Mouse (Mus musculus): Measurements from ENCODE around the gene Pde10a. TPM values are rescaled to one million over a fixed set of nuclear protein-coding genes. Genes with fewer than 3 reads are reported as not detected.
A peak's percentile ranks its signal among the peaks of the same experiment; 100 is the strongest.

Pde10a gene
- polyA plus RNA-seq, 1 experiment from 2014 or later = 1.8 TPM

- no peak overlapping the region for H3K27ac ChIP-seq (ENCODE audit: low read depth, low read length)
- 87% methylated on average over 23 of the region's 23 CpGs for WGBS
- no peaks in the 10 kb centered on the region for H3K36me3 ChIP-seq (ENCODE audit: control insufficient read depth, insufficient read depth, low read length)
- no peak overlapping the region for H3K4me2 ChIP-seq
- ATAC-seq (replicated peaks; ENCODE audit: low FRiP score) (no peak), DNase-seq (ENCODE audit: low spot score) (no peak)
- no peaks in the 10 kb centered on the region; the same call in 1 of the 2 replicates for H3K4me1 ChIP-seq (replicated peaks; ENCODE audit: control insufficient read depth, insufficient read depth, low read length)
- no peak overlapping the region for H3K9ac ChIP-seq (ENCODE audit: low read depth, low read length)
- no peaks in the 10 kb centered on the region for H3K9me3 ChIP-seq (ENCODE audit: control insufficient read depth, low read length)
- no peaks in the 10 kb centered on the region for H3K27me3 ChIP-seq (replicated peaks; ENCODE audit: control insufficient read depth, insufficient read depth, low read length)
- H3K4me3 ChIP-seq (ENCODE audit: low read depth, low read length) = no peak overlapping the region
Measured at GRCm38 (mm10) chr17:8858636-8859421, 333.7 kb downstream of the Pde10a start.

GRCm38 (mm10) chr17:8859489-8859888 is 334.3 kb downstream of the Pde10a start:
- 68% methylated on average over 4 of the region's 4 CpGs for WGBS
- H3K27ac ChIP-seq (ENCODE audit: low read depth, low read length) = no peak overlapping the region
- H3K27me3 ChIP-seq (replicated peaks; ENCODE audit: control insufficient read depth, insufficient read depth, low read length) = no peaks in the 10 kb centered on the region
- no peak overlapping the region for H3K4me3 ChIP-seq (ENCODE audit: low read depth, low read length)
- no peak for DNase-seq (ENCODE audit: low spot score)
- H3K4me1 ChIP-seq (replicated peaks; ENCODE audit: control insufficient read depth, insufficient read depth, low read length) = no peaks in the 10 kb centered on the region; the same call in 1 of the 2 replicates
- no peaks in the 10 kb centered on the region for H3K9me3 ChIP-seq (ENCODE audit: control insufficient read depth, low read length)
- ATAC-seq (replicated peaks; ENCODE audit: low FRiP score) = no peak
- H3K9ac ChIP-seq (ENCODE audit: low read depth, low read length) = no peak overlapping the region
- no peak overlapping the region for H3K4me2 ChIP-seq
- no peaks in the 10 kb centered on the region for H3K36me3 ChIP-seq (ENCODE audit: control insufficient read depth, insufficient read depth, low read length)

GRCm38 (mm10) chr17:8864638-8865497 is 339.7 kb downstream of the Pde10a start:
- no peak for ATAC-seq (replicated peaks; ENCODE audit: low FRiP score)
- 62% methylated on average over 8 of the region's 8 CpGs for WGBS

GRCm38 (mm10) chr17:8867331-8868237 is 342.4 kb downstream of the Pde10a start:
- H3K27ac ChIP-seq (ENCODE audit: low read depth, low read length) = peak overlapping the region; percentile 58
- ATAC-seq (replicated peaks; ENCODE audit: low FRiP score) = peak; percentile 48; the same call in 1 of the 2 replicates

More at GRCm38 (mm10) chr17:8864638-8865497, 339.7 kb downstream of the Pde10a start:
- H3K4me3 ChIP-seq (ENCODE audit: low read depth, low read length) = no peak overlapping the region
- no peaks in the 10 kb centered on the region for H3K27me3 ChIP-seq (replicated peaks; ENCODE audit: control insufficient read depth, insufficient read depth, low read length)
- no peak overlapping the region for H3K4me2 ChIP-seq
- H3K4me1 ChIP-seq (replicated peaks; ENCODE audit: control insufficient read depth, insufficient read depth, low read length) = peaks cover 3% of the 10 kb centered on the region
- no peak for DNase-seq (ENCODE audit: low spot score)
- no peak overlapping the region for H3K27ac ChIP-seq (ENCODE audit: low read depth, low read length)
- no peaks in the 10 kb centered on the region for H3K36me3 ChIP-seq (ENCODE audit: control insufficient read depth, insufficient read depth, low read length)
- H3K9me3 ChIP-seq (ENCODE audit: control insufficient read depth, low read length) = no peaks in the 10 kb centered on the region
- H3K9ac ChIP-seq (ENCODE audit: low read depth, low read length) = no peak overlapping the region

DNA sequence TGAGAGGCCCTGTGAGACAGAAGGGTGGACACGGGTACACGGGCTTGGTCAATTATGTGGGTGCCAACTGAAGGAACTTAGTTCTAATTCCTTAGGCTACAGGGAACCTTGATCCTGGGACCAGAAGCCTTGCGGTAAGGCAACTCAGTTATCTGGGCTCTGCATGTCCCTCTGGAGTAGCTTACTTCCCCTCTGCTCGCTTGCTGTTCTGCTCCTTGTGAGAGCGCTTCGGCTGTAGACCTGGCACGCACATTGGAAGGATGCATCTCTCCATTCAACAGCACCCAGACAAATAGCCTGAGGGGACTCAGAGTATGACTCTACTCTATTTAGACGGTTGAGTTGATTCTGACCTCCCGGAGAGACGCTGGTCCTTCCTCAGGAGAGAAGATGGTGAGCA is 344.1 kb downstream of the Pde10a start:
- Histone ChIP-seq H3K9ac (ENCODE audit: low read depth, low read length) (no peak overlapping the region), H3K4me2 (no peak overlapping the region), H3K27me3 (replicated peaks; ENCODE audit: control insufficient read depth, insufficient read depth, low read length) (no peaks in the 10 kb centered on the region), H3K4me3 (ENCODE audit: low read depth, low read length) (no peak overlapping the region), H3K36me3 (ENCODE audit: control insufficient read depth, insufficient read depth, low read length) (no peaks in the 10 kb centered on the region), H3K4me1 (replicated peaks; ENCODE audit: control insufficient read depth, insufficient read depth, low read length) (peaks cover 14% of the 10 kb centered on the region; the same call in 1 of the 2 replicates), H3K27ac (ENCODE audit: low read depth, low read length) (no peak overlapping the region), H3K9me3 (ENCODE audit: control insufficient read depth, low read length) (no peaks in the 10 kb centered on the region)
- no peak for DNase-seq (ENCODE audit: low spot score)
- 63% methylated on average over 10 of the region's 10 CpGs for WGBS
- no peak for ATAC-seq (replicated peaks; ENCODE audit: low FRiP score)

More at GRCm38 (mm10) chr17:8867331-8868237, 342.4 kb downstream of the Pde10a start:
- Histone ChIP-seq H3K9ac (ENCODE audit: low read depth, low read length) (no peak overlapping the region), H3K27me3 (replicated peaks; ENCODE audit: control insufficient read depth, insufficient read depth, low read length) (no peaks in the 10 kb centered on the region), H3K4me2 (peak overlapping the region; percentile 41), H3K9me3 (ENCODE audit: control insufficient read depth, low read length) (no peaks in the 10 kb centered on the region), H3K4me3 (ENCODE audit: low read depth, low read length) (no peak overlapping the region), H3K4me1 (replicated peaks; ENCODE audit: control insufficient read depth, insufficient read depth, low read length) (peaks cover 14% of the 10 kb centered on the region; the same call in 1 of the 2 replicates), H3K36me3 (ENCODE audit: control insufficient read depth, insufficient read depth, low read length) (no peaks in the 10 kb centered on the region)
- WGBS = 36% methylated on average over 24 of the region's 25 CpGs
- peak; percentile 39 for DNase-seq (ENCODE audit: low spot score)

DNA sequence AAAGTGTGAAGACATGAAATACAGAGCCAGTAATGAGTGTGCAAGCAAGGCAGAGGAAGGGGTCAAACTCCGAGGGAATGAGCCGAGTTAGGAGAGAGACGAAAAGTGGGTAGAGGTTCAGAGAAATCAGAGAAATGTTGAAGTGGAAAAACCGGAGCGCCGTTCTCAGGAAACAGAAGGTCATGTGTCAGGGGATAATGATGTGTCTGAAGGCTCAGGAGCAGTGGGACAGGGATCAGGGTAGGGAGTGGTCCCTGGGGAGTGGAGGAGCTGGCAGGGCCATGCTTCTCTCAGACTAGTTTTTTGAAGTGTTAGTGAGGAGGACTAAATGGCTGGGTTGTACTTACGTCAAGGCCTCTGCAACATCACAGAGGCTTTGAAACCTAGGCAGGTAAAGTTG is 345.7 kb downstream of the Pde10a start:
- Histone ChIP-seq H3K36me3 (ENCODE audit: control insufficient read depth, insufficient read depth, low read length) (no peaks in the 10 kb centered on the region), H3K27me3 (replicated peaks; ENCODE audit: control insufficient read depth, insufficient read depth, low read length) (0 out of 2 replicates have a peak, but pooled peaks cover 2% of the 10 kb centered on the region), H3K9ac (ENCODE audit: low read depth, low read length) (no peak overlapping the region), H3K27ac (ENCODE audit: low read depth, low read length) (no peak overlapping the region), H3K9me3 (ENCODE audit: control insufficient read depth, low read length) (no peaks in the 10 kb centered on the region), H3K4me3 (ENCODE audit: low read depth, low read length) (no peak overlapping the region), H3K4me2 (no peak overlapping the region), H3K4me1 (replicated peaks; ENCODE audit: control insufficient read depth, insufficient read depth, low read length) (peaks cover 14% of the 10 kb centered on the region; the same call in 1 of the 2 replicates)
- ATAC-seq (replicated peaks; ENCODE audit: low FRiP score) (no peak), DNase-seq (ENCODE audit: low spot score) (no peak)
- 71% methylated on average over 7 of the region's 7 CpGs for WGBS

DNA sequence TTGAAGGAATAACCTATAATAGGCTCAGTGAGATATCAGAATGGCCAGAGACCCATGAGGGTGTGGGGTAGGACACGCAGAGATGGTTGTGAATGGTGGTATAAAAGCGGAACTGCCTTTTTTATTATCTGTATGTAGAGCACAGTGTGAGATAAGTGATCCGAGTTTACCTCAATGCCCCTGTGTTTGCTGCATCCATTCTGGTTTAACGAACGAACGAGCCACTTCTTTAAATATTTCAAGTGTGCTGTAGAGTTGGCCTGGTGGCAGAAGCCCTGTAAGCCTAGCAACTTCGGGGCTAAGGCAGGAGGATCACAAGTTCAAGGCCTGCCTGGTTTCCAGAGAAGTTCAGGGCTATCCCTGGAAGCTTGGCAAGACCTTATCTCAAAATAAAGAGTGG is 346.2 kb downstream of the Pde10a start:
- no peaks in the 10 kb centered on the region for H3K9me3 ChIP-seq (ENCODE audit: control insufficient read depth, low read length)
- H3K4me3 ChIP-seq (ENCODE audit: low read depth, low read length) = no peak overlapping the region
- H3K27me3 ChIP-seq (replicated peaks; ENCODE audit: control insufficient read depth, insufficient read depth, low read length) = 0 out of 2 replicates have a peak, but pooled peaks cover 2% of the 10 kb centered on the region
- DNase-seq (ENCODE audit: low spot score) (no peak), ATAC-seq (replicated peaks; ENCODE audit: low FRiP score) (no peak)
- H3K27ac ChIP-seq (ENCODE audit: low read depth, low read length) = no peak overlapping the region
- no peak overlapping the region for H3K9ac ChIP-seq (ENCODE audit: low read depth, low read length)
- H3K4me1 ChIP-seq (replicated peaks; ENCODE audit: control insufficient read depth, insufficient read depth, low read length) = peaks cover 14% of the 10 kb centered on the region; the same call in 1 of the 2 replicates
- H3K36me3 ChIP-seq (ENCODE audit: control insufficient read depth, insufficient read depth, low read length) = no peaks in the 10 kb centered on the region
- no peak overlapping the region for H3K4me2 ChIP-seq
- WGBS = 64% methylated on average over 7 of the region's 7 CpGs
